Mouse (Mus musculus): ENCODE data around the gene Gm10720.
"Not testable (repeated sequence)": the region's sequence is repeated elsewhere in the genome, so short reads cannot be mapped to it uniquely, and the experiment has no call there.

- not testable (repeated sequence) for TF ChIP-seq POLR2A (IDR thresholded peaks at IDR 0.05; ENCODE audit: control insufficient read depth, extremely low read depth, insufficient read depth, low read length, poor library complexity); CTCF (IDR thresholded peaks at IDR 0.05; ENCODE audit: borderline replicate concordance, control insufficient read depth, extremely low read depth, insufficient read depth, low read length, poor library complexity)
Observed at GRCm38 (mm10) chr9:3025653-3026052, 10.2 kb downstream of the Gm10720 start.
